Mouse (Mus musculus) myocyte (in vitro differentiated cells): ENCODE measurements around the gene Rps6ka2. TPM values are rescaled to one million over a fixed set of nuclear protein-coding genes. Genes with fewer than 3 reads are reported as not detected.

Experiments
- H3K27me3 ChIP-seq: one replicate; pipeline ENCODE4 v1.6.1; 2011; ENCODE audit not compliant: control insufficient read depth, insufficient read depth, insufficient read length
- H3K36me3 ChIP-seq: one replicate; pipeline ENCODE4 v1.6.1; 2011; ENCODE audit not compliant: control insufficient read depth, insufficient read depth
- H3K4me2 ChIP-seq: one replicate; pipeline ENCODE4 v1.6.1; 2011; ENCODE audit warnings: low read depth, control low read depth
- H3K4me3 ChIP-seq: one replicate; pipeline ENCODE4 v1.5.1; 2011; ENCODE audit warnings: mild to moderate bottlenecking, control low read depth, moderate library complexity
- H3K79me2 ChIP-seq: one replicate; pipeline ENCODE4 v1.6.1; 2011; ENCODE audit not compliant: control insufficient read depth, insufficient read depth
- H3ac ChIP-seq: one replicate; pipeline ENCODE4 v1.6.1; 2011; ENCODE audit not compliant: control insufficient read depth, insufficient read length
- CEBPB ChIP-seq: IDR thresholded peaks from 2 replicates; pipeline ENCODE4 v1.6.1; 2011; ENCODE audit warnings: mild to moderate bottlenecking, moderate library complexity; ENCODE audit not compliant: poor library complexity, insufficient read depth, severe bottlenecking
- E2F4 ChIP-seq: IDR thresholded peaks from one replicate; pipeline ENCODE4 v1.6.1; 2011; ENCODE audit warnings: mild to moderate bottlenecking, control low read depth, moderate library complexity; ENCODE audit not compliant: insufficient read depth
- MAX ChIP-seq: IDR thresholded peaks from one replicate; pipeline ENCODE4 v1.6.1; 2011; ENCODE audit warnings: low read depth, mild to moderate bottlenecking, control low read depth
- MYOD1 ChIP-seq, 3 experiments: IDR thresholded peaks; one replicate each; pipeline ENCODE4 v1.6.1; 2011; ENCODE audit warnings: control low read depth in 2 of 3, low read depth in 2 of 3, mild to moderate bottlenecking in 2 of 3, moderate library complexity in 1 of 3; ENCODE audit not compliant: insufficient read length in 2 of 3, control insufficient read depth in 1 of 3
- MYOG ChIP-seq, 3 experiments: IDR thresholded peaks; one replicate each; pipeline ENCODE4 v1.6.1; 2011; ENCODE audit warnings: control low read depth in 2 of 3, low read depth in 2 of 3, mild to moderate bottlenecking in 2 of 3; ENCODE audit not compliant: insufficient read length in 2 of 3, control insufficient read depth in 1 of 3, insufficient read depth in 1 of 3
- POLR2A ChIP-seq: IDR thresholded peaks from one replicate; pipeline ENCODE4 v1.6.1; 2011; ENCODE audit warnings: low read depth, mild to moderate bottlenecking, control low read depth, moderate library complexity; ENCODE audit not compliant: insufficient read length
- POLR2AphosphoS2 ChIP-seq: IDR thresholded peaks from one replicate; pipeline ENCODE4 v1.6.1; 2011; ENCODE audit warnings: low read depth, control low read depth; ENCODE audit not compliant: insufficient read length
- REST ChIP-seq: IDR thresholded peaks from one replicate; pipeline ENCODE4 v1.6.1; 2011; ENCODE audit warnings: mild to moderate bottlenecking, control low read depth, moderate library complexity; ENCODE audit not compliant: insufficient read depth, insufficient read length
- SRF ChIP-seq: IDR thresholded peaks from one replicate; pipeline ENCODE4 v1.6.1; 2011; ENCODE audit warnings: low read depth; ENCODE audit not compliant: control insufficient read depth, insufficient read length
- TCF12 ChIP-seq: IDR thresholded peaks from one replicate; pipeline ENCODE4 v1.6.1; 2011; ENCODE audit warnings: mild to moderate bottlenecking, control low read depth; ENCODE audit not compliant: poor library complexity, insufficient read depth, severe bottlenecking
- TCF3 ChIP-seq: IDR thresholded peaks from one replicate; pipeline ENCODE4 v1.6.1; 2011; ENCODE audit warnings: low read depth, control low read depth; ENCODE audit not compliant: insufficient read length
- USF1 ChIP-seq: IDR thresholded peaks from one replicate; pipeline ENCODE4 v1.6.1; 2011; ENCODE audit warnings: low read depth, mild to moderate bottlenecking, control low read depth, moderate library complexity
- polyA plus RNA-seq: library from polyadenylated mRNA; unstranded; fragments of >200 nt; fragmentation: generic; extraction: Trizol; gene quantifications from one replicate; pipeline ENCODE4 v1.2.1, GENCODE M21; 2012; ENCODE audit warnings: missing spikeins

Rps6ka2 gene
- polyA plus RNA-seq, 1 experiment = 56.9 TPM

DNA sequence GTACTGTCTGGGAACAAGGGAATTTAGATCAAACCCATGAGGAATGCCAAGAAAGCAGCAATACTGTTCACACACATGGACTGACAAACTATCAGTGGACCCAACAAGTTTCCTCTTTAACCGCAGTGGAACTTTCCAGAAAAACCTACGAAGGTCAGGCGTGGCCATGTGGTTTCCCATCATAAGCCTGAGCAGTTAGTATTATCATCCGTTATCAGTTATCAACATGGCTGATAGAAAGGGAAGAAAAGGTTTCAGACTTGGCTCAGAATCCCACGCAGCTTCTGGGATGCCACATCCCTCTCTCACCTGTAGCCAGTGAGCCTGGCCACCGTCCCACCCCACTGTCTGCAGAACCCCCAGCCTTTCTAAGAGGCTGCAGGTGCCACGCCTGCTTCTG lies 23.4 kb upstream of the Rps6ka2 start:
- no peak overlapping the region for H3ac ChIP-seq
- no peak overlapping the region for H3K4me2 ChIP-seq
- no peaks in the 10 kb centered on the region for H3K36me3 ChIP-seq
- H3K27me3 ChIP-seq = peaks cover 13% of the 10 kb centered on the region
- no peak overlapping the region for H3K4me3 ChIP-seq
- no peak for TF ChIP-seq POLR2A
- TF ChIP-seq CEBPB = no peak
- TF ChIP-seq TCF12 = no peak
- no peak for TF ChIP-seq TCF3
- TF ChIP-seq E2F4 = no peak
- no peak for TF ChIP-seq USF1
- TF ChIP-seq MAX = no peak
- TF ChIP-seq REST = no peak
- H3K79me2 ChIP-seq = no peaks in the 10 kb centered on the region

DNA sequence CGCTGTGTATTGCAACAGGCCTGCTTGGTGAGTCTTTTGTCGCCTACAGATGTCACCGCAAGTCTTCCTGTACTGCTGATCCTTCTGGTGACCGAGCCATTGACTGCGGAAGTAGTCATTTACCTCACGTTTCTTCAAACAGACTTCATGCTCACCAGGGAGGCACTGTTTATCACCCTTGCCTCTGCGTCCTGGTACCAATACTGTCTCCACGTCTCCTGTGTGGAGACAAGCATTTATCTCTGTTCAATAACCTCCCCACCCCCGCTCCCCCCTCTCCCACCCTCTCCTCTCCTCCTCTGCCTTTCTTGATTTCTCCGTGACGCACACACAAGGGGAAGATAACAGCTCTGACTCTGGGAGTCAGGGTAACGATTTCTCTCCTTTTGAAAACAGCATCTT lies 22.0 kb upstream of the Rps6ka2 start:
- no peak for TF ChIP-seq POLR2A
- TF ChIP-seq MAX = no peak
- TF ChIP-seq E2F4 = no peak
- no peak for TF ChIP-seq MYOD1 (IDR thresholded peaks at IDR 0.05; ENCODE audit: control insufficient read depth in 1 of 3, insufficient read length in 2 of 3, low read depth in 2 of 3)
- TF ChIP-seq USF1 = no peak
- no peak for TF ChIP-seq POLR2AphosphoS2
- TF ChIP-seq REST = no peak
- TF ChIP-seq SRF = no peak
- TF ChIP-seq TCF12 = no peak
- TF ChIP-seq CEBPB = no peak
- no peak for TF ChIP-seq TCF3
- TF ChIP-seq MYOG (IDR thresholded peaks at IDR 0.05; ENCODE audit: control insufficient read depth in 1 of 3, insufficient read depth in 1 of 3, insufficient read length in 2 of 3, low read depth in 2 of 3) = no peak
- H3K27me3 ChIP-seq = peaks cover 13% of the 10 kb centered on the region
- no peaks in the 10 kb centered on the region for H3K36me3 ChIP-seq
- no peaks in the 10 kb centered on the region for H3K79me2 ChIP-seq
- H3K4me2 ChIP-seq = no peak overlapping the region
- no peak overlapping the region for H3K4me3 ChIP-seq
- H3ac ChIP-seq = no peak overlapping the region

DNA sequence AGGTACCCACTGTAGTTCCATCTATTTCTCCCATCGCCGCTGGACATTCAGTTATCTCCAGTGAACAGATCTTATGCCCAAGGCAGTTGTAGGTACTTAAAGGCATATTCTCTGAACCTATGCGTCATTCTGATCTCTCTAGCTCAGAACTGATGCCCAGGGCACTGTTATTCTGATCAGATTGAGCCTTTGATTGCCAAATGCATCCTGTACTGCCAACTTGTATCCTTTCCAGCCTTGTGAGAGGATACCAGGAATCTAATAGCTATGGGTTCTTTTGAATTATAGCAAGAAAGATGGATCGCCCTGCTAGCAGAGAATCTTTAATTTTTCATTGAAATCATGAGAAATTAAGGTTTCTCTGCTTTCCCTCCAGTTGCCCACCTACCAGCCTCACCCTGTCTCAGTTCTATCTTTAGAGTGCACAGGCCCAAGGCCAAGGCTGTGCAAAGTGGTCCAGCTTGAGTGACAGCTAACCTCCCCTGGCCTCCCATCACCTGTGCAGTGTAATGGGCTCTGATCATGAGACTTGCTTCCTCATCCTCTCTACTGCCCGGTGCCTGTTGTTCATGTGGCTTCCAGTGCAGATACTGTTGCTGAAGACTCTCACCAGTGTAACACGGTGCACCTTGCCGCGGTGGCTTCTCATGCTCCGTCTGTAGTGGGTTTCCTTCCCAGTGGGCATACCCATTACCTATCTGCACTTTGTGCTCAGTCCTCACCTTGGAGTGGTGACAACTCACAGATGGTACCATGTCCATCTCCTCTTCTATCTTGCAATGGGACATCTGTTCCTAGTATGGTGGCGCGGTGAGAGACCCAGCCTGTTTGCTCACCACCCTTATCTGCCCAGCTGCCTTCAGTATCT lies 20.4 kb upstream of the Rps6ka2 start:
- Histone ChIP-seq H3K4me3 (no peak overlapping the region), H3K27me3 (peaks cover 13% of the 10 kb centered on the region), H3K36me3 (no peaks in the 10 kb centered on the region), H3ac (no peak overlapping the region), H3K79me2 (no peaks in the 10 kb centered on the region), H3K4me2 (no peak overlapping the region)
- TF ChIP-seq SRF (no peak), E2F4 (no peak), TCF12 (no peak), MYOD1 (IDR thresholded peaks at IDR 0.05; ENCODE audit: control insufficient read depth in 1 of 3, insufficient read length in 2 of 3, low read depth in 2 of 3) (no peak), POLR2A (no peak), USF1 (no peak), TCF3 (no peak), CEBPB (no peak), REST (no peak), MAX (no peak), POLR2AphosphoS2 (no peak), MYOG (IDR thresholded peaks at IDR 0.05; ENCODE audit: control insufficient read depth in 1 of 3, insufficient read depth in 1 of 3, insufficient read length in 2 of 3, low read depth in 2 of 3) (no peak)

DNA sequence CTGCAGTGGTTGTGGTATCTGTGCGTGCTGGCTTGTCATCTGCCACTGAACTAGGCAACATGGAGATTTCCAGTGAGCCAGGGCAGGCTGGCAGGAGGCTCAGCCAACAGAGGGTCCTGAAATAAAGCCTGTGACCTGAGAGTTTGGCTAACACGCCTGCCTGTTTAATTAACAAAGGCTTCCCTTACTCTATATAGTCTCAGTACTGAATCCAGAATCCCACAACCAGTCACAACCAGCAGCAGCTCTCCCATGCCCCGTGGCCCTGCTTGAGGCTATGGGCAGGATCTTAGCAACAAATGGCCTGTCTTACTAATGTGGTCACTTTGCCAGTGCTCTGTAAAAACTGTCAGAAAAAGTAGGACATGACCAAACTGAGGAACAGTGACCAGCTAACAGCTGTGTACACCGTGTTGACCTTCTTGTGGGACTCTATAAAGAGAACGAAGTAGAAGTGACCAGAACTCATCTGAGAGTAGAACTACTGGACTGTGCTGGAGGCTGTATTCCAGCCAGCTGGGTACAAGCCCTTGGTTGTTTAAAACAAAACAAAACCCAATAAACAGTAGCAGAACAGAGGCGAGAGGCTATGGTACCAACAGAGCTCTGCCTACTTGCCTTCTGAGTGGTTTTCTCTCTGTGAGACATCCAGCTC lies 18.3 kb upstream of the Rps6ka2 start:
- H3K4me2 ChIP-seq = no peak overlapping the region
- TF ChIP-seq REST = no peak
- no peak for TF ChIP-seq USF1
- TF ChIP-seq TCF3 = no peak
- no peak for TF ChIP-seq MAX
- TF ChIP-seq POLR2AphosphoS2 = no peak
- TF ChIP-seq POLR2A = no peak
- no peak for TF ChIP-seq CEBPB
- no peak for TF ChIP-seq MYOG (IDR thresholded peaks at IDR 0.05; ENCODE audit: control insufficient read depth in 1 of 3, insufficient read depth in 1 of 3, insufficient read length in 2 of 3, low read depth in 2 of 3)
- TF ChIP-seq TCF12 = no peak
- TF ChIP-seq E2F4 = no peak
- no peak for TF ChIP-seq MYOD1 (IDR thresholded peaks at IDR 0.05; ENCODE audit: control insufficient read depth in 1 of 3, insufficient read length in 2 of 3, low read depth in 2 of 3)
- TF ChIP-seq SRF = no peak
- no peaks in the 10 kb centered on the region for H3K79me2 ChIP-seq
- no peak overlapping the region for H3ac ChIP-seq
- no peak overlapping the region for H3K4me3 ChIP-seq
- peaks cover 11% of the 10 kb centered on the region for H3K27me3 ChIP-seq
- no peaks in the 10 kb centered on the region for H3K36me3 ChIP-seq
